Comparison of ENCODE assay signal across 9 mouse cellular contexts in genomic region chr19:10043643-10044042, GRCm38 (mm10). TPM values are rescaled to one million over a fixed set of nuclear protein-coding genes. Genes with fewer than 3 reads are reported as not detected.
DNase-seq lines count a peak whose midpoint lies in the region; ATAC-seq and TF ChIP-seq lines count a peak whose summit lies in the region.
"Had no signal": no experiment of that assay in that cellular context is flagged by ENCODE, and none has a peak within 500 bp of the region (broad histone marks: within the 10 kb centered on the region; RNA-seq: fewer than 3 reads in every experiment).

No protein-coding gene starts in this region.

- no peak overlapping the region for H3K27ac ChIP-seq in kidney, postnatal 0 days
- H3K27ac ChIP-seq in forebrain, embryonic 16.5 days (ENCODE audit: low read length), result no peak overlapping the region
- H3K27ac ChIP-seq: neural tube, embryonic 12.5 days had no signal

- peak; percentile 42 for DNase-seq in cerebellum, adult 9-10 months
- DNase-seq in cerebellum, adult 18-20 months, result no peak
- peak; percentile 100 for DNase-seq in 3T3-L1 (ENCODE audit: low read depth, low spot score)
- peak; percentile 79 to 85 for DNase-seq in heart, adult 9 months (ENCODE audit: low spot score in 2 of 2)
- DNase-seq in kidney, postnatal 0 days (ENCODE audit: low spot score), result no peak
- DNase-seq in frontal cortex, postnatal 10 days (ENCODE audit: low spot score in 2 of 2), result no peak

- peak overlapping the region; percentile 67; the same call in 1 of the 2 replicates for H3K4me2 ChIP-seq in kidney, postnatal 0 days (ENCODE audit: low read length)
- no peak overlapping the region for H3K4me2 ChIP-seq in forebrain, embryonic 16.5 days (ENCODE audit: low read length)
- H3K4me2 ChIP-seq: neural tube, embryonic 12.5 days had no signal

- H3K4me1 ChIP-seq in kidney, postnatal 0 days (replicated peaks; ENCODE audit: insufficient read depth, low read length), result peaks cover 12% of the 10 kb centered on the region; the same call in 1 of the 2 replicates
- peaks cover 21% of the 10 kb centered on the region for H3K4me1 ChIP-seq in forebrain, embryonic 16.5 days (replicated peaks; ENCODE audit: control insufficient read depth, insufficient read depth, low read length)

- no peak for ATAC-seq in kidney, postnatal 0 days (replicated peaks; ENCODE audit: low FRiP score, low read depth)
- ATAC-seq in granulocyte monocyte progenitor cell, adult 5-6 weeks (replicated peaks; ENCODE audit: poor library complexity, severe bottlenecking), result no peak
- ATAC-seq in forebrain, embryonic 16.5 days, result no peak

- no peaks in the 10 kb centered on the region for H3K9me3 ChIP-seq in kidney, postnatal 0 days (replicated peaks; ENCODE audit: low read length)
- H3K9me3 ChIP-seq in forebrain, embryonic 16.5 days (ENCODE audit: control insufficient read depth, low read length), result no peaks in the 10 kb centered on the region
- H3K9me3 ChIP-seq: neural tube, embryonic 12.5 days had no signal

- no peak for TF ChIP-seq CTCF in kidney, postnatal 0 days (IDR thresholded peaks at IDR 0.05; ENCODE audit: low read depth)

- no peaks in the 10 kb centered on the region for H3K36me3 ChIP-seq in kidney, postnatal 0 days (ENCODE audit: insufficient read depth, low read length)
- no peaks in the 10 kb centered on the region for H3K36me3 ChIP-seq in forebrain, embryonic 16.5 days (ENCODE audit: control insufficient read depth, insufficient read depth)
- H3K36me3 ChIP-seq: neural tube, embryonic 12.5 days had no signal

- H3K4me3 ChIP-seq in kidney, postnatal 0 days (replicated peaks; ENCODE audit: low read depth, low read length), result no peak overlapping the region
- H3K4me3 ChIP-seq in forebrain, embryonic 16.5 days (replicated peaks; ENCODE audit: low read length), result no peak overlapping the region
- H3K4me3 ChIP-seq: neural tube, embryonic 12.5 days had no signal

- no peaks in the 10 kb centered on the region for H3K27me3 ChIP-seq in kidney, postnatal 0 days (ENCODE audit: insufficient read depth, low read length)
- H3K27me3 ChIP-seq in forebrain, embryonic 16.5 days (replicated peaks; ENCODE audit: control insufficient read depth, insufficient read depth, low read length), result no peaks in the 10 kb centered on the region

- no peak overlapping the region for H3K9ac ChIP-seq in kidney, postnatal 0 days (ENCODE audit: low read depth, low read length)
- no peak overlapping the region for H3K9ac ChIP-seq in forebrain, embryonic 16.5 days (replicated peaks; ENCODE audit: low read depth, low read length)
- H3K9ac ChIP-seq: neural tube, embryonic 12.5 days had no signal

RNA-seq across cellular contexts. Expression of gene Fads3, which starts 2.3 kb away (rescaled TPM):
- polyA plus RNA-seq in kidney, postnatal 0 days (2015; fragmentation: Nextera tagmentation; extraction: Ambion mirVana), result 35.0 and 37.4 TPM in 2 replicates
- total RNA-seq in granulocyte monocyte progenitor cell, adult 5-6 weeks (2014; fragmentation: Nextera tagmentation), result 0.38 and 0.97 TPM in 2 replicates
- 0.22 and 1.4 TPM in 2 replicates for total RNA-seq in granulocyte monocyte progenitor cell, adult 5-6 weeks (2017)
- polyA plus RNA-seq in forebrain, embryonic 16.5 days (2015; fragmentation: Nextera tagmentation; extraction: Ambion mirVana), result 14.1 and 20.9 TPM in 2 replicates

RNA-seq across cellular contexts. Expression of gene Rab3il1, which starts 42.2 kb away (rescaled TPM):
- 30.6 and 31.5 TPM in 2 replicates for polyA plus RNA-seq in kidney, postnatal 0 days (2015; fragmentation: Nextera tagmentation; extraction: Ambion mirVana)
- 3.7 and 8.2 TPM in 2 replicates for total RNA-seq in granulocyte monocyte progenitor cell, adult 5-6 weeks (2014; fragmentation: Nextera tagmentation)
- total RNA-seq in granulocyte monocyte progenitor cell, adult 5-6 weeks (2017), result 1.9 and 2.8 TPM in 2 replicates
- polyA plus RNA-seq in forebrain, embryonic 16.5 days (2015; fragmentation: Nextera tagmentation; extraction: Ambion mirVana), result 18.0 and 18.4 TPM in 2 replicates

RNA-seq across cellular contexts. Expression of gene Best1, which starts 42.2 kb away (rescaled TPM):
- 1.8 and 3.3 TPM in 2 replicates for polyA plus RNA-seq in kidney, postnatal 0 days (2015; fragmentation: Nextera tagmentation; extraction: Ambion mirVana)
- not detected in 2 replicates for total RNA-seq in granulocyte monocyte progenitor cell, adult 5-6 weeks (2014; fragmentation: Nextera tagmentation)
- 0.09 TPM in 1 of 2 replicates, not detected in the other for total RNA-seq in granulocyte monocyte progenitor cell, adult 5-6 weeks (2017)
- 1.2 and 1.5 TPM in 2 replicates for polyA plus RNA-seq in forebrain, embryonic 16.5 days (2015; fragmentation: Nextera tagmentation; extraction: Ambion mirVana)

RNA-seq across cellular contexts. Expression of gene Fads2, which starts 57.9 kb away (rescaled TPM):
- 37.1 and 38.2 TPM in 2 replicates for polyA plus RNA-seq in kidney, postnatal 0 days (2015; fragmentation: Nextera tagmentation; extraction: Ambion mirVana)
- 4.8 and 5.5 TPM in 2 replicates for total RNA-seq in granulocyte monocyte progenitor cell, adult 5-6 weeks (2014; fragmentation: Nextera tagmentation)
- total RNA-seq in granulocyte monocyte progenitor cell, adult 5-6 weeks (2017), result 3.7 and 5.4 TPM in 2 replicates
- 171 and 173 TPM in 2 replicates for polyA plus RNA-seq in forebrain, embryonic 16.5 days (2015; fragmentation: Nextera tagmentation; extraction: Ambion mirVana)

Comparison
In these comparisons a context has a peak if more than half of its experiments do, and no peak if none do; other contexts are left out.
1. DNase-seq: peak in cerebellum, adult 9-10 months (single experiment), 3T3-L1 (single experiment) and heart, adult 9 months (2 of 2); none in cerebellum, adult 18-20 months (0 of 2), kidney, postnatal 0 days (single experiment) and frontal cortex, postnatal 10 days (0 of 2).